Mouse (Mus musculus): ENCODE measurements around the gene Smco4.

- TF ChIP-seq POLR2A (IDR thresholded peaks at IDR 0.05; ENCODE audit: borderline replicate concordance, extremely low read depth, low read depth, low read length) (no peak), CTCF (IDR thresholded peaks at IDR 0.05; ENCODE audit: insufficient read depth, low read length) (no peak)
These were observed 5.4 kb upstream of the Smco4 start for GRCm38 (mm10) chr9:15487682-15488424.

All from lung, adult 2 months (tissue).